Comparison of ENCODE assay signal across 8 mouse cellular contexts in genomic region chr4:154543128-154543527, GRCm38 (mm10).
A peak's percentile ranks its signal among the peaks of the same experiment; 100 is the strongest.
DNase-seq lines count a peak whose midpoint lies in the region; ATAC-seq lines count a peak whose summit lies in the region.

No protein-coding gene starts in this region.

- WGBS in kidney, embryonic 15.5 days, result 58% methylated on average over 4 of the region's 4 CpGs
- WGBS in forebrain, embryonic 11.5 days, result 54% methylated on average over 3 of the region's 4 CpGs
- 53% methylated on average over 4 of the region's 4 CpGs for WGBS in liver, embryonic 15.5 days (ENCODE audit: insufficient replicate concordance)

- no peaks in the 10 kb centered on the region for H3K36me3 ChIP-seq in kidney, embryonic 15.5 days
- H3K36me3 ChIP-seq in forebrain, embryonic 11.5 days (ENCODE audit: control insufficient read depth, insufficient read depth, low read length), result no peaks in the 10 kb centered on the region
- H3K36me3 ChIP-seq in liver, embryonic 15.5 days (replicated peaks), result no peaks in the 10 kb centered on the region

- peaks cover 80% of the 10 kb centered on the region for H3K4me1 ChIP-seq in kidney, embryonic 15.5 days
- peaks cover 52% of the 10 kb centered on the region for H3K4me1 ChIP-seq in forebrain, embryonic 11.5 days (replicated peaks; ENCODE audit: control insufficient read depth, insufficient read depth, low read length)
- peaks cover 49% of the 10 kb centered on the region for H3K4me1 ChIP-seq in liver, embryonic 15.5 days (replicated peaks)

- H3K4me3 ChIP-seq in kidney, embryonic 15.5 days (replicated peaks), result no peak overlapping the region
- no peak overlapping the region for H3K4me3 ChIP-seq in forebrain, embryonic 11.5 days (ENCODE audit: low read depth, low read length)
- H3K4me3 ChIP-seq in liver, embryonic 15.5 days (replicated peaks), result peak overlapping the region; percentile 16; the same call in 1 of the 2 replicates

- no peak for ATAC-seq in kidney, embryonic 15.5 days (replicated peaks; ENCODE audit: low FRiP score)
- no peak for ATAC-seq in forebrain, embryonic 11.5 days (replicated peaks; ENCODE audit: low FRiP score)
- ATAC-seq in liver, embryonic 15.5 days (ENCODE audit: insufficient read depth), result no peak

- H3K9ac ChIP-seq in kidney, embryonic 15.5 days, result no peak overlapping the region
- H3K9ac ChIP-seq in forebrain, embryonic 11.5 days (ENCODE audit: low read length), result no peak overlapping the region; the same call in 1 of the 2 replicates
- H3K9ac ChIP-seq in liver, embryonic 15.5 days, result peak overlapping the region; percentile 49; the same call in 1 of the 2 replicates

- H3K4me2 ChIP-seq in kidney, embryonic 15.5 days, result no peak overlapping the region
- 0 out of 2 replicates have a peak overlapping the region, but pooled peaks have one; percentile 5 for H3K4me2 ChIP-seq in forebrain, embryonic 11.5 days (ENCODE audit: low read depth, low read length, severe bottlenecking)
- H3K4me2 ChIP-seq in liver, embryonic 15.5 days, result peak overlapping the region; percentile 58

- H3K9me3 ChIP-seq in kidney, embryonic 15.5 days (replicated peaks), result no peaks in the 10 kb centered on the region
- no peaks in the 10 kb centered on the region for H3K9me3 ChIP-seq in forebrain, embryonic 11.5 days (ENCODE audit: control insufficient read depth, low read length)
- no peaks in the 10 kb centered on the region for H3K9me3 ChIP-seq in liver, embryonic 15.5 days (replicated peaks)

- 0 out of 2 replicates have a peak overlapping the region, but pooled peaks have one; percentile 79 for H3K27ac ChIP-seq in kidney, embryonic 15.5 days
- H3K27ac ChIP-seq in forebrain, embryonic 11.5 days (ENCODE audit: low read depth, low read length), result no peak overlapping the region
- peak overlapping the region; percentile 77; the same call in 1 of the 2 replicates for H3K27ac ChIP-seq in liver, embryonic 15.5 days (replicated peaks)

- H3K27me3 ChIP-seq in kidney, embryonic 15.5 days, result peaks cover 99% of the 10 kb centered on the region
- H3K27me3 ChIP-seq in forebrain, embryonic 11.5 days (ENCODE audit: control insufficient read depth, insufficient read depth, low read length), result no peaks in the 10 kb centered on the region; the same call in none of the 2 replicates
- H3K27me3 ChIP-seq in liver, embryonic 15.5 days, result 0 out of 2 replicates have a peak, but pooled peaks cover under 1% of the 10 kb centered on the region

- no peak for DNase-seq in kidney, adult 9 months
- DNase-seq in forebrain, embryonic 11.5 days (ENCODE audit: low spot score), result no peak
- peak; percentile 60 to 66 for DNase-seq in heart, postnatal 10 days
- DNase-seq in thymus, postnatal 4 days, result no peak
- DNase-seq in embryo, embryonic 11 days, result no peak
- DNase-seq in yolk sac, embryonic 10.5 days (ENCODE audit: low spot score), result no peak

- intact Hi-C loops in heart, postnatal 10 days (cut with DNase I), result loop anchor here (5.0 kb wide), 1 partner anchor 91 kb away; no protein-coding TSS in a partner anchor

Comparison
In these comparisons a context has a peak if more than half of its experiments do, and no peak if none do; other contexts are left out.
1. DNase-seq: peak in heart, postnatal 10 days (2 of 2); none in kidney, adult 9 months (single experiment), forebrain, embryonic 11.5 days (single experiment), thymus, postnatal 4 days (single experiment), embryo, embryonic 11 days (single experiment) and yolk sac, embryonic 10.5 days (single experiment).